Mouse (Mus musculus) macrophage (primary cell): Measurements from ENCODE around the gene Ubac2. TPM values are rescaled to one million over a fixed set of nuclear protein-coding genes. Genes with fewer than 3 reads are reported as not detected.

Source experiments
- H3K27ac ChIP-seq: fragments of 350-480 bp; formaldehyde crosslinking; 2 replicates; pipeline ENCODE4 v1.9.0; 2021
- H3K36me3 ChIP-seq: fragments of 350-480 bp; formaldehyde crosslinking; 2 replicates; pipeline ENCODE4 v1.9.0; 2021; ENCODE audit errors: inconsistent target
- H3K4me3 ChIP-seq: fragments of 350-480 bp; formaldehyde crosslinking; 2 replicates; pipeline ENCODE4 v1.9.0; 2021; ENCODE audit errors: inconsistent target
- H3K79me2 ChIP-seq: fragments of 350-480 bp; formaldehyde crosslinking; 2 replicates; pipeline ENCODE4 v1.9.0; 2021; ENCODE audit errors: inconsistent target
- WGBS: methylation state at CpG from one replicate; pipeline ENCODE4 v1.1.7; 2026; ENCODE audit warnings: inconsistent platforms; ENCODE audit not compliant: missing documents; 5-methylcytosine and 5-hydroxymethylcytosine counted together
- polyA plus RNA-seq: library from polyadenylated mRNA; stranded (reverse); fragments of 250-400 nt; gene quantifications from 3 replicates; pipeline ENCODE4 v1.2.4, GENCODE M21; 2018; ENCODE audit warnings: inconsistent platforms

Ubac2 gene
- polyA plus RNA-seq, 1 experiment from 2014 or later, result 14.7 TPM

- WGBS, result 48% methylated on average over 3 of the region's 3 CpGs
- Histone ChIP-seq H3K27ac (no peak overlapping the region), H3K79me2 (no peaks in the 10 kb centered on the region), H3K36me3 (no peaks in the 10 kb centered on the region), H3K4me3 (no peak overlapping the region)
Observed at GRCm38 (mm10) chr14:122069948-122070347, 191.5 kb downstream of the Ubac2 start.

Other genes with a start within 250 kb of the Ubac2 start
- 0.34 to 0.47 TPM (median 0.47 TPM) in 3 replicates for gene Dock9, start 80.8 kb upstream of the Ubac2 start, polyA plus RNA-seq
- gene Gpr18, start 37.2 kb downstream of the Ubac2 start, polyA plus RNA-seq, result 0.20 to 0.28 TPM (median 0.22 TPM) in 3 replicates
- gene Gpr183, start 86.6 kb downstream of the Ubac2 start, polyA plus RNA-seq, result 2.6 to 26.1 TPM (median 8.0 TPM) in 3 replicates
- not detected in 3 replicates for gene Timm8a2, start 156.1 kb downstream of the Ubac2 start, polyA plus RNA-seq
- 98.5 to 135 TPM (median 122 TPM) in 3 replicates for gene Tm9sf2, start 228.4 kb downstream of the Ubac2 start, polyA plus RNA-seq